Mouse (Mus musculus) myocyte (in vitro differentiated cells): ENCODE data around the gene Hsd11b1.

ENCODE experiments used
- CEBPB ChIP-seq: IDR thresholded peaks from 2 replicates; pipeline ENCODE4 v1.6.1; 2011; ENCODE audit warnings: mild to moderate bottlenecking, moderate library complexity; ENCODE audit not compliant: poor library complexity, insufficient read depth, severe bottlenecking
- E2F4 ChIP-seq: IDR thresholded peaks from one replicate; pipeline ENCODE4 v1.6.1; 2011; ENCODE audit warnings: mild to moderate bottlenecking, control low read depth, moderate library complexity; ENCODE audit not compliant: insufficient read depth
- MAX ChIP-seq: IDR thresholded peaks from one replicate; pipeline ENCODE4 v1.6.1; 2011; ENCODE audit warnings: low read depth, mild to moderate bottlenecking, control low read depth
- MYOD1 ChIP-seq, 3 experiments: IDR thresholded peaks; one replicate each; pipeline ENCODE4 v1.6.1; 2011; ENCODE audit warnings: control low read depth in 2 of 3, low read depth in 2 of 3, mild to moderate bottlenecking in 2 of 3, moderate library complexity in 1 of 3; ENCODE audit not compliant: insufficient read length in 2 of 3, control insufficient read depth in 1 of 3
- MYOG ChIP-seq, 3 experiments: IDR thresholded peaks; one replicate each; pipeline ENCODE4 v1.6.1; 2011; ENCODE audit warnings: control low read depth in 2 of 3, low read depth in 2 of 3, mild to moderate bottlenecking in 2 of 3; ENCODE audit not compliant: insufficient read length in 2 of 3, control insufficient read depth in 1 of 3, insufficient read depth in 1 of 3
- POLR2A ChIP-seq: IDR thresholded peaks from one replicate; pipeline ENCODE4 v1.6.1; 2011; ENCODE audit warnings: low read depth, mild to moderate bottlenecking, control low read depth, moderate library complexity; ENCODE audit not compliant: insufficient read length
- POLR2AphosphoS2 ChIP-seq: IDR thresholded peaks from one replicate; pipeline ENCODE4 v1.6.1; 2011; ENCODE audit warnings: low read depth, control low read depth; ENCODE audit not compliant: insufficient read length
- REST ChIP-seq: IDR thresholded peaks from one replicate; pipeline ENCODE4 v1.6.1; 2011; ENCODE audit warnings: mild to moderate bottlenecking, control low read depth, moderate library complexity; ENCODE audit not compliant: insufficient read depth, insufficient read length
- SRF ChIP-seq: IDR thresholded peaks from one replicate; pipeline ENCODE4 v1.6.1; 2011; ENCODE audit warnings: low read depth; ENCODE audit not compliant: control insufficient read depth, insufficient read length
- TCF12 ChIP-seq: IDR thresholded peaks from one replicate; pipeline ENCODE4 v1.6.1; 2011; ENCODE audit warnings: mild to moderate bottlenecking, control low read depth; ENCODE audit not compliant: poor library complexity, insufficient read depth, severe bottlenecking
- USF1 ChIP-seq: IDR thresholded peaks from one replicate; pipeline ENCODE4 v1.6.1; 2011; ENCODE audit warnings: low read depth, mild to moderate bottlenecking, control low read depth, moderate library complexity

GRCm38 (mm10) chr1:193194416-193195140 lies 69.3 kb downstream of the Hsd11b1 start:
- TF ChIP-seq POLR2A (no peak), MAX (no peak), MYOG (IDR thresholded peaks at IDR 0.05; ENCODE audit: control insufficient read depth in 1 of 3, insufficient read depth in 1 of 3, insufficient read length in 2 of 3, low read depth in 2 of 3) (no peak), TCF12 (no peak), CEBPB (no peak), USF1 (no peak), E2F4 (no peak), MYOD1 (IDR thresholded peaks at IDR 0.05; ENCODE audit: control insufficient read depth in 1 of 3, insufficient read length in 2 of 3, low read depth in 2 of 3) (no peak), REST (no peak), POLR2AphosphoS2 (no peak), SRF (no peak)
